Mouse (Mus musculus) layer of hippocampus, postnatal 25 days (tissue): ENCODE data around the gene Trim26. TPM values are rescaled to one million over a fixed set of nuclear protein-coding genes. Genes with fewer than 3 reads are reported as not detected.

Experiments
- DNase-seq, 2 experiments: peaks; one replicate each; pipeline ENCODE4 v3.0.0; 2022; ENCODE audit warnings: mixed read lengths in 2 of 2, low spot score in 1 of 2; ENCODE audit errors: extremely low spot score in 1 of 2
- total RNA-seq, 2 experiments: library from RNA; stranded (reverse); gene quantifications; 2 replicates each; pipeline ENCODE4 v1.2.3; 2021

Gene Trim26
- total RNA-seq, 2 experiments from 2014 or later: 21.0 to 21.5 TPM

DNA sequence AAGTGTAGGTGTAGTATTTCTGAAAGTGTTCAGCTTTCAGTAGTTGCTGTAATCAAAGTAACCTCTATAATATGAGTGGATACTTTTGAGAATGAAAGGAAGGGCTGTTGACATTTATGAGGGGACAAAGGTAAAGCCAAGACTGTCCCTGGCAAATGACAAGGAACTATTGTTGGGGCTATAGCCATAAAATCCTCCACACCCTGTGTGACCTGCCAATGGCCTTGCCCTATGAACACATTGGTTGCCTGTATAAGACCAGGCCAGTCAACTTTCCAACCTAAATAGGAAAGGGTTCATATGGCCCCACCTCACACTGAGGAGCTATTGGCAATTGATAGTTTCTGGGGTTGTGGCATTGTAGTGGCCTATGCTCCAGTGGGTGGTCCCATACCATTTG, 60.1 kb downstream of the Trim26 start:
- DNase-seq: no peak

DNA sequence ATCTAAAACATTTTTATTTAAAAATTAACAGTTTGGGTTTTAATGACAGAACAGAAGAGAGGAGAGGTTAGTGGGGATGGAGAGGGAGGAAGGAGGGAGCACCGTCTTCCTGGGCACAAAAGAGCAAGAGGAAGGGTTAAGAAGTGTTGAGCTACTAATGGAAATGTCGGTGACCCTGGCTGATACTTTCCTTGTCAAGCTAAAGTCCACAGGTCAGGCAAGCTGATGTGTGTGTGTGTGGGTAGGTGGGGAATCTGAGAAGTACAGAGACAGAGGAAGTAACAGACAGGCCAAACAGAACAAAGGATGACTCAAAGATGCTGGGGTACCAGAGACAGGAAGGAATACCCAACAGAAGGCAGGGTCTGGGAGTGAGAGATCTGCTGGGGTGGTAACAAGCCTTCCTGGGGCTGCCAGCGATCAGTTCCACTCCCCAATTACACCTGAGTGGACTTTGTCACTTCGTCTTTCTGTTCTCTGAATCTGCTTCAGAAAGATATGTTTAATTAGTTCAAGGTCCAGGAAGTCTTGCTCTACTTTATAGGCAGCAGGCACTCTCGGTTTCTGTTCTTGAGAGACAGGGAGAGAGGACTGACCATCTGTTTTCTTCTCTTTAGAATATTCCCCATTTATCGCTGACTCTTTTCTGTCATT, 60.7 kb downstream of the Trim26 start, which contains the start of gene Trim31:
Gene Trim31 (plus strand): TSS at position 567 of the 654 bp plus-strand sequence.
- no peak for DNase-seq

DNA sequence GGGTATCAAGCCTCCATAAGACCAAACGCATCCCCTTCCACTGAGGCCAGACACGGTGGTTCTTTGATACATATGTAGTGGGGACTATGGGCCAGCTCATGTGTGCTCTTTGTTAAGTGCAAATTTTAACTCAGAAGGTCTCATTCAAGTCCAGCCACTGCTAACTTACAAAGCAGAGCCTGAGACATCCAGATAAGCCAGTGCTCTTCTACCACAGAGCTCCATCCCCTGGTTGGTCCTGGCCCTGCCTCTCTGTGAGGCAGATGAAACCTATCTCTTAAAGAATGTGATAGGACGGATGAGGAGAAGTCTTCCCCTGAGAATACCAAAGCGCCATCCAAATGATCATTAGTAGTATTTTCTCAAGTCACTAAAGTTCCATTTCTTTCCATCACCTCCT, 62.4 kb downstream of the Trim26 start:
- no peak for DNase-seq

DNA sequence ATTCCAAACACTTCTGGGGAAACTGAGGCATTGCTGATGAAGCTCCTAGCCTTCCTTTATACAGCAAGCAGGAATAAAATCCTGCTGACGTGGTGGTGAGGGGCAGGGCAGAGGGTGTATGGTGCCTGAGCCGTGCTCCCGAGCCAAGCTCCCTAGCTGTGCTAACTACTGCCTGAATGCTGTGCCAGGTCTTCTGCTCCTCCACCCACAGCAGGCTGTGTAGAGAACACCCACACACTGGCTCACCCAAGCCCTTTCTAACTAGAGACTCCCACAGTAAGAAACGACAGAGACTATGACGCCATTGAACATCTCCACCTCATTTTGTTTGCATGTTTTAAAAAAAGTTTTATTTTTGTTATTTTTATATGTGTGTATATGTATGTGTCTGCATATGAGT, 63.1 kb downstream of the Trim26 start:
- DNase-seq: no peak

DNA sequence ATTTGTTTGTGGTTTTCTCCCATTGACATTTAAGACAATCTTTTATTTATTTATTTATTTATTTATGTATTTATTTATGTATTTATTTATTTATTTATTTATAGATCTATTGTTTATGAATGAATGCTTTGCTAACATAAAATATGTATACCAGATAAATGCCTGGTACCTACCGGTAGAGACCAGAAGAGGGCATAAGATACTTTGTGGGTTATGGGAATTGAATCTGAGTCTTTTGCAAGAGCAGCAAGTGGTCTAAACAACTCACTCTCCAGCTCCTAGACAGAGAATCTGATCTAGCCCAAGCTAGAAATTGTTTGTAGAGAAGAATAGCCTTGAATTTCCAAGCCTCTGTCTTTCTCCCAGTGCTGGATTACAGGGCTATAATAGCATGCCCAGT, 63.8 kb downstream of the Trim26 start:
- DNase-seq: no peak

DNA sequence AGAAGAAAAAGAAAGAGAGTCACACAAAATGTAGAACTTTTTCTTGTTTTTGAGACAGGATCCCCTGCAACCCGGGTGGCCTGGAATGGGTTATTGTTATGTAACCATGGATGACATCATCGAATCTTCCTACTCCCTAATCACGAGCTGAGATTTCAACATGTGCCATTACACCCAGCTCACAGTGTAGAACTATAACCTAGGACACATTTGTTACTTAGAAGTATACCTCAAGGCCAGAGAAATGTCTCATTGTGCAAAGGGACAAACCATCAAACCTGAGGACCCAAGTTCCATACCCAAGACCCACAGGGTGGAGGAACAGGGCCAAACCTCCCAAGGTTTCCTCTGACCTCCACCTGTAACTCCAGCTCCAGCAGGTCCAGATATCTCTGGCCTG, 66.7 kb downstream of the Trim26 start:
- DNase-seq: no peak

DNA sequence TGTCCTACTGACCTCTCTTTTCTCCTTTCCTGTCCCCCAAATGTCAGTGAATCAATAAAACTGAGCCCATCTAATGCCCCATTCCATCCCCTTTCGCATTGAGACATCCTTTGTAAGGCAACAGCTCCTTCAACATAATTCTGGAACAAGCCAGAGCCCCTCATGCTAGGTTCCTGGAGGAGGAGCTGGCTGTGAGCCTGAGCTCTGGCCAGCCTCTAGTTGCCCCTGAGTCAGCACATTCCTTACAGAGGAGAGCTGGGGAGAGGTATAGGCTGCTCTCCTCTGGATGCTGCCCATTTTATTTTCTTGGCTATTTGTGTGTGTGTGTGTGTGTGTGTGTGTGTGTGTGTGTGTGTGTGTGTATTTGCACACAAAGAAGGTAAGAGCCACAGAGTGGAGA, 71.3 kb downstream of the Trim26 start:
- no peak for DNase-seq

Other genes starting within 250 kb of the Trim26 start
- not detected for gene H2-M9, start 194.5 kb upstream of the Trim26 start, total RNA-seq
- not detected for gene H2-M1, start 164.9 kb upstream of the Trim26 start, total RNA-seq
- not detected for gene H2-M10.5, start 64.2 kb upstream of the Trim26 start, total RNA-seq
- gene H2-M10.6, start 25.0 kb upstream of the Trim26 start, total RNA-seq: not detected
- gene Trim15, start 30.1 kb downstream of the Trim26 start, total RNA-seq: not detected
- under 1 TPM in 1 of 2 experiments, not detected in 1; 0.12 TPM for gene Trim10, start 32.4 kb downstream of the Trim26 start, total RNA-seq
- not detected for gene Trim40, start 53.0 kb downstream of the Trim26 start, total RNA-seq
- under 1 TPM in 1 of 2 experiments, not detected in 1; 0.15 TPM for gene Trim31, start 61.0 kb downstream of the Trim26 start, total RNA-seq
- 1 to 10 TPM; 3.2 to 6.4 TPM for gene Rnf39, start 105.8 kb downstream of the Trim26 start, total RNA-seq
- 100 to 1,000 TPM; 122 to 145 TPM for gene Ppp1r11, start 114.6 kb downstream of the Trim26 start, total RNA-seq
- 10 to 100 TPM; 36.1 to 39.9 TPM for gene Znrd1, start 121.4 kb downstream of the Trim26 start, total RNA-seq
- gene Znrd1as, start 121.5 kb downstream of the Trim26 start, total RNA-seq: 1 to 10 TPM; 5.6 to 7.1 TPM
- gene 2410137M14Rik, start 144.1 kb downstream of the Trim26 start, total RNA-seq: under 1 TPM in 1 of 2 experiments, not detected in 1; 0.32 TPM
- 1 to 10 TPM; 1.2 TPM for gene H2-M5, start 152.4 kb downstream of the Trim26 start, total RNA-seq
- gene Zfp57, start 164.0 kb downstream of the Trim26 start, total RNA-seq: 10 to 100 TPM; 14.5 to 21.7 TPM
- 100 to 1,000 TPM in 1 of 2 experiments, 10 to 100 TPM in 1; 96.8 to 121 TPM for gene Mog, start 186.3 kb downstream of the Trim26 start, total RNA-seq
- gene Gabbr1, start 208.8 kb downstream of the Trim26 start, total RNA-seq: 100 to 1,000 TPM; 706 to 708 TPM